Mouse (Mus musculus): ENCODE data around the gene Eif4a1.

The Eif4a1 gene

DNA sequence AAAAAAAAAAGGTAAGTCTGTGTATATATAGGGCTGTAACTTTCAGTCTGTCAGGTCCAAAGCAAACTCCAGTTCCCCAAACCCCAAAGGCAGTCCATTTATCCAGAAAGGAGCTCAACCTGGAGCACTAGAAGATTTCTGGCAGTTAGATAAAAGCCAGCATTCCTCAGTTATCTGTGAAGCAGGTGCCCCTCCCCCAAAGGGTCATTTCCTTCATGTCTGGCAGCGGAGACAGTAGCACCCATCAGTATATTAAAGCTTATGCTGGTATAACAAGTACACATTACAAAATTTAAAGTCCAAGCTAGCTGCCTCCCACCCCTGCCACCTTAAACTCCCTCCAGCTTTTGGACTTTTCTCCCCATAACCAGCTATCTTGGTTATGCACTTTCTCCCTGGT is 27.4 kb upstream of the Eif4a1 start:
- no peak for DNase-seq (ENCODE audit: low read depth)

DNA sequence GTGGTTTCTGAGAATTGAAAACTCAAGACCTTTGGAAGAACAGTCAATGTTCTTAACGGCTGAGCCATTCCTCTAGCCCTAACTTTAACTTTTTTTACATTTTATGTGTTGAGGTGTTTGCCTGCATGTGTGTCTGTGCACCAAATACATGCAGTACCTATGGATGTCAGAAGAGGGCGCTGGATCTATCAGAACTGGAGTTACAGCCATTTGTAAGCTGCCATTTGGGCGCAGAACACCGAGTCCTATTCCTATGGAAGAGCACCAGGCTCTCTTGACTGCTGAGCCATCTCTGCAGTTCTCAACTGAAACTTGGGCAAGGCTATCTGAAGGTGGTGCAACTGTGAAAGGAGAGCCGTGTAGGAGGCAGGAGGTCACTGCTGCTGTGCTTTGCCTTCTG is 26.4 kb upstream of the Eif4a1 start:
- no peak for DNase-seq (ENCODE audit: low read depth)

DNA sequence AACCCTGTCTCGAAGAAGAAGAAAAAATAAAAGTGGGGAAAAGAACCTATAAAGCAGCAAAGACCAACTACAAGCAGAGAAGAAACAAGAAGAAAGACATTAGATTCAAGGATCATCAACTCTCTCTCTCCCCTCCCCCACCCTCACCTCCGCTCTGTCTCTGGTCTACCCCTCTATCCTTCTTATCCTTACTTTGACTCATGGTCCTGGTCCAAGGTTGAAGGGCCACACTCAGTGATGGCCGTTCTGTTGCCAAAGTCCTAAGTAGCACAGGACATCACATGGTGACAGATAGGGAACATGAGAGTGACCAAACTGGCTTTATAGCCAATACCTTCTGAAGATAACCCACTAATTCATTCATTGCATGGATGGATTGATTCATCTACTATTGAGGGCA is 25.2 kb upstream of the Eif4a1 start:
- no peak for DNase-seq (ENCODE audit: low read depth)

DNA sequence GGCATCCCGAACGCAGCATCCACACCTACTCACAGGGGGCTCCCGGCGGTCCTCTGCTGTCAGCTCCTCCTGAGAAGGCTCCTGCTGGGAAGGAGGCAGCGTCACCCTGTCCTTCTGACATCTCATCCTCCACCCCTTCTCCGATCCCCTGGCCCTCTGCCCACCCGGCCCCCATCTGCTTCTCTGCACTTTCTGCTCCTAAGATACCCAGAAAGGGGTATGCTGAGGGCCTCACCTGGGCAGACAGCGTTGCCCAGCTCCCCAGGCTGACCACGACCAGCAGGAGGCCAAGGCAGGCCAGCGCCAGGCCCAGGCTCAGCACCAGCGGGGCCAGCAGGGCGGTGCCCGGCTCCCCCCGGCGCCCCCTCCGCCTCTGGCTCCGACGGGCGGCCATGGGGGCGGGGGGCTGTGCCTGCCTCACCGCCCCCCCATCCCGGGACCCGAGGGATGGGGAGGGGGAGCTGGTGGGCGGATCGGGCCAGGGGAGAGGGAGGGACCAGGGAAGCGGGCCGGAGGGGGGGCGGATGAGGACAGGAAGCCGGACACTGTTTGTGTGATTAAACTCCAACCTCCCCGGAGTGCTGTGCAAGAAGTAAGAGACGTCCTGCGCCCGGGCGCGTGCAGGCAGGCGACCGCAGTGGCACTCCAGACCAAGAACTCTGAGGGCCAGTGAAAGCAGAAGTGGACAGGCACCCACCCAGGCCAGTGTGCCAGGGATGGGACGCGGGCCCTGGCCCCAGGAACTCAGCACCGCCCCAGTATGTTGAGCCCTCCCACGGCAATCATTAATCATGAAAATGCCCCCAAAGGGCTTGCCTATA is 23.3 kb upstream of the Eif4a1 start, which contains the start of the genes Tnfsf12 and Tnfsfm13:
TSS of gene Tnfsf12 (minus strand) at position 489 of the 821 bp plus-strand sequence.
TSS of gene Tnfsfm13 (minus strand) at position 738 of the 821 bp plus-strand sequence.
- no peak for DNase-seq (ENCODE audit: low read depth)

DNA sequence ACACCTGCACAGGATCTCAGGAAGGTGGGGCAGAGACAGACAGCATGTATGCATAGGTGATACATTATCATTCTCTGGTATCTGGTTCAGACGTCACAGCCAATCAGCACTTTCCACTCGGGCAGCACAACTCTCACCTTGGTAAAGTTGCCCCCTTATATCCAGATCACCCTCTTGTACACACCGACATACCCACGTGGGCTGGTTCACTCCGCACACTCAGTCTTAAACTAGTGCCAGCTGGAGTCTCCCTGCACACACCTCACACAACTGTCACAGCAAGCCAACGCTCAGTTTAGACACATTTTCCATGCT is 22.8 kb upstream of the Eif4a1 start:
- no peak for DNase-seq (ENCODE audit: low read depth)

DNA sequence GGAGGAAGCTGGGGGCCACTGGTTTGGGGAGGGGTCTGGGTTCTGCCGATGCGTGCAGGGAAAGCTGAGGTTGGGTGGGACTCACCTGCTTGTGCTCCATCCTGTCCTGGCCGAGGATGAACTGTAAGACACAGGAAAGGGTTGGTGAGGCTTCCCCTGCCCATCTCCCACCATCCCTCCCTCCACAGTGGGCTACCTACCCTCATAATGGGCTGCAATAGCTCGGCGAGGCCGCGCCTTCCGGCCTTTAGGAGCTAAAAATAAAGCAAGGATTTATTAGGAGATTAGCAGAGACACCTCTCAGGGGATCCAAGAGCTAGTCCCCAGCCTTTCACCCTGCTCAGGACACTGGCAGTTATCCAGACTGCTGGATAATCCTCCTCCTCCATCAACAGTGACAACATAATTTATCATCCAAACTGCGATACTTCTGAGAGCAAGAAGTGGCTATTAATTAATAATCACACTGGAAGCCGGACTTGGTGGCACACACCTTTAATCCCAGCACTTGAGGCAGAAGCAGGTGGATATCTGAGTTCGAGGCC is 21.3 kb upstream of the Eif4a1 start:
- no peak for DNase-seq (ENCODE audit: low read depth)

DNA sequence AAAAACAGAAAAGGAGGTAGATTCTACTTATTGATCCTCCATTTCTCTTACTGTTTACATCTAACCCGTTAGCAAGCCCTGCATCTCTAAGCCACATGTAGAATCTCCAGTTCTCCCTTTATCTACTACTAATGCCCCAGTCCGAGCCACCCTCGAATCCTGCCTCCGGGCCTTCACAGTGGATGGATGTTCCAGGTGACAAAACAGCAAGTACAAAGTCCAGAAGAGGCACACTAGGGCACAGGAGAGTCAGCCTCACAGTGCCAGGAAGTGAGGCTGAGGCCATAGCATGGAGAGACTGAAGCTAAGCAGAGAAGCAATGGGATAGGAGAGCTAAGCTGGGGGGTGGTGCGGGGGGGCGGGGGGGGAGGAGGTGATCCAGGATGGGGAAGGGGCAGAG is 20.6 kb upstream of the Eif4a1 start:
- DNase-seq (ENCODE audit: low read depth), result no peak

DNA sequence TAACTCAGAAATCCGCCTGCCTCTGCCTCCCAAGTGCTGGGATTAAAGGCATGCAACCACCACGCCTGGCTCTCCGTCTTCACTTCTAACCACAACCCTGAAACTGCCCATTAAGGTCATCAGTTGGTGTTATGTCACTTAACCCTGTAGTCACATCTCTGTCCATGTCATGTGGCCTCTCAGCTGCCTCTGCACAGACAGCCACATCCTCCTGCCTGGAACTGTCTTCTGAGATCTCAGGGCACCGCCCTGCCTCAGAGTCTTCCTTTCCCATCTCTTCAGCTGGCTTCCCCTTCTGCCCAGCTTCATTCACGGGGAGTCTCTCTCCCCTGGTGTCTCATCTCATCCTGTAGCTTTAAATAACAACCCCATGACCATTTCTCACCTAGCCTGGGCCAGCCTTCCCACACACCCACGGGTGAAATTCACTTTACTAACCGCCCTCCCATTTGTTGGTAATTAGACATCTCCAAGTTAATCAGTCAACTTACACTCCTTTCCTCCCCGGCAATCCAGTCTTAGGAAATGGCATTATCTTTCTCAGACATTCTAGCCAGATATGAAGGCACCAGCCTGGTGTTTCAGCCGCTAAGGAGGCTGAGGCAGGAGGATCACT is 20.1 kb upstream of the Eif4a1 start:
- no peak for DNase-seq (ENCODE audit: low read depth)

DNA sequence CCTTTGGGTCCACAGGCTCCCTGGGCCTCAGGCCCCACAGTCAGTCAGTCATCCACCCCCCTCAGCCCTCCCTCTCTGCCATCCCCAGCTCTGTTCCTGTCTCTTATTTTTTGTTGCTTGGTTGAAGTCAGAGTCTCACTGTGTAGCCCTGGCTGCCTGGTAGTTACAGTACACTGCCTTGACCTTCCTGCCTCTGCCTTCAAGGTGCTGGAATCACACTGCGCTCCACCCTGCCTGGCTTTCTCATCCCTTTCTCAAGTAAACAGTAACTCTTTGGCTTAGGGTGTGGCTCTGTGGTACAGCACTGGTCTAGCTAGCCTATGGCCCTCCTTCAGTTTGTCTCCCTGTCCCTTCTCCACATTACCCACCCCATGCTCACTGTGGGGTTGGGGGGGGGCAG is 17.7 kb upstream of the Eif4a1 start:
- DNase-seq (ENCODE audit: low read depth), result no peak

DNA sequence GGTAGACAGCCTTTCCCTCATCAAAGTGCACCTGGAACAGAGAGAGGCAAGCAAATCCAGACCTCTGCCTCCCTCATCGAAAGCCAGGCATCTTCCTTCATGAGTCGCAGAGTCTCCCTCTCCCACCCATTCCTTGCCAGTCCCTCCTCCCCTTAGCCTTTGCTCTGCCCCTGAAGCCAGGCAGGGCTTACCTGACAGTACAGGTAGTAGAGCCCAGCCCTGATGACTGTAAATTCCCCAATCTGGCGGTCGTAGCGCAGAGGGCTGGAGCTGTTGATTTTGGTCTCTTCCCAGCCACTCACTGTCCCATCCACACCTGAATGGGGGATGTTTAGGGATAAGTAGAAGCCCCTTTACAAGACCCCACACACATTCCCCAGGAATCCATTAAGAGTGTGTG is 14.8 kb upstream of the Eif4a1 start:
- no peak for DNase-seq (ENCODE audit: low read depth)

DNA sequence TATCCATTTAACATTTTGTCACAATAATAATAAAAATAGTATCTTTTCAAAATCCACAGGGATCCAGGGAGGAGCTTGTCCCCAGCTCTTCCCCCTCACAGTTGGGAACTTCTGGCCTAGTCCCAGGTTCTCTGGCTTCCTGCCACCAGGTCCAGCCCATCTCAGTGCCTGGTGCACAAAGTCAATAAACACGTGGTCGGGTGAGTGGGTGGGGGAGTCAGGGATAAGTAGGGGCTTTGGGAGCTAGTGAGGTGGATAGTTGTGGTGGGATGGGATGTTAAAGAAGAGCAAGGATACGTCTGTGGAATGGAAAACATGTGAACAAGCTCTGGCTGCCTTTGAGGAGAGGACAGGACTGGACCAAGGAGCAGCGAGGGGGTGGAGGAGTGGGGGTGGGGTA is 14.2 kb upstream of the Eif4a1 start:
- no peak for DNase-seq (ENCODE audit: low read depth)

DNA sequence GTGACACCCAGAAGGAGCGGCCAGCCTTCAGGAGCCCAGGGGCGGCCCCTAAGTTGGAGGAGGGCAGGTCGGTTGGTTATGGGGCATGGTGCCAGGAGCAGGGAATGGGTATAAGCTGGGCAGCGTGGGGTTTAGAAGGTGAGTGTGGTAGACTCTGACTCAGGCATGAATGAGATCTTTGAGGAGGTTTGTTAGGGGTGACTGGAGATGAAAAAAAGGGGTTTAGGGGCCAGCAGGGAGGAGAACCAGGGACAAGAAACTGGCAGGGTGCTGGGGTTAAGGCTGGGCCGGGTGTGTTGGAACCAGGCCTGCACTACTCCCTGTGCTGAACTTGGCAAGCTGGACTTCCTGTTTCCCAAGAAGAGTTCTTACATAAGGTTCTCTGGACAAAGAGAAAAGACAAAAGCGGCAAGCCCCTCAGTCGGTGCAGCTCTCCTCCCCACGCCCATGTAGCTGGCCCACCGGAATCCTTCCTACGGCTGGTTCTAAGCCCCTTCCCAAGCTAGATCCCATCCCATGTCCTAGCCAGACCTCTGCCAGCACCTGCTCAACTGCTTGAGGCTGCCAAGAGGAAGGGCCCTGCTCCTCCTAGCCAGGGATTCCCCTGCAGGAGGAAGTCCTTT is 13.4 kb upstream of the Eif4a1 start, which contains the start of gene Tnfsf13:
TSS of gene Tnfsf13 (minus strand) at position 259 of the 623 bp plus-strand sequence.
- DNase-seq (ENCODE audit: low read depth), result no peak

DNA sequence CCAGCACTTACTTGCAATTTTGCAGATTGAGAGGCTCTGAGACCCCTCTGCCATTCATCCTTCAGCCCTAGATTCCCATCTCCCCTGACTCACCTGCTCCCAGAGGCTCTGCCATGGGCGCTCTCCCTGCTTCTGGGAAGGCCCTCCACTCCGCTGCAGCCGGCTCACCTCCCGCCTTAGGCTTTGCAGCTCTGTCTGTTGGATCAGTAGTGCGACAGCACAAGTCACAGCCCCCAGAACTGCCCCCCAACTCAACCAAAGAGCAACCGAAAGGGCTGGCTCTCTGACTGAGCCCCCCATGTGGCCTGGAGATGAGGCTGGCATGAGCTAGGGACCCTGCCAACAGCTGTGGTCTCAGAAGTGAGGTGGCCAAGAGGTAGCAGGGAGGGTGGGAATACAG is 12.7 kb upstream of the Eif4a1 start:
- no peak for DNase-seq (ENCODE audit: low read depth)

DNA sequence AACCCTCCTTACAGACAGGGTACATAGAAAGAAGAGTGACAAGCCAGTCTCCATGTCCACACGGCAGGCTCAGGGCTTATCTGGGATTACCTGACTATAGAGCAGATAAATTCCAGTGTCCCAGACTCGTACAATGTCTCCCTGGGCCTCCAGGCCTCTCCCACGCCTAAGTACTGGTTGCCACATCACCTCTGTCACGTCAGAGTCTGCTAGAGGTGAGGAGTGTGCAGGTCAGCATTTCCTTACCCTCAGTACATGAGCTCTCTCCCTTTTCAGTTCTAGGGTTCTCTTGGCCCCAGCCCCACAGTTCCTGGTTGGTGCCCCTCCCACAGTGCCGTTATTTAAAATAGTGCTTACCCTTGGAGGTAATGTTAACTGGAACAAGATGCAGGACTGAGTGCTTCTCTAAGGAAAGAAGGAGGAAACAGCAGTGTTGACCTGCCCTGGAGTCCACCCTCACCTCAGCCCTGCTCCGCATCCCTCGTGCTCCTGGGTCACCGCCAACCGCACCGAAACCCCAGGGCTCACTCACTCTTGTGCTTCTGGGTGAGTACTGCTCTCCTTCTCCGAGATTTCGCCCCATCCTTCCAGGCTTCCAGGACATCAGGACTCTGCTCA is 12.0 kb upstream of the Eif4a1 start:
- DNase-seq (ENCODE audit: low read depth), result no peak

DNA sequence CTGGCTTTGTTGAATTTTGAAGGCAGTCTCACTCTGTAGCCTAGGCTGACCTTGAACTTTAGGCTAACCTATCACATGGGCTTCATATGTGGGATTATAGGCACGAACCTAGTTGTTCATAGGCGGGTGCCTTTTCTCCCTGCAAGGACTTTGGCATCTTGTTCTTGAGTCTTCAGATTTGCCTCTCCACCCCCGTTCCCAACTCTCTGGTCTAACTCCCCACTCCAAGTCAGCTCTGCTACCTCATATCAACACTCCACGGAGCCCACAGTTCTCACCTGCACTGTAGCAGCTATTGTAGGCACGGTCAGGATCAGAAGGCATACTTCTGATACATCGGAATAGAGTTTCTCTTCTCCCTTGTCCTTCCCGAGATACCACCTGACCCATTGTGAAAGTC is 11.4 kb upstream of the Eif4a1 start:
- DNase-seq (ENCODE audit: low read depth), result no peak

DNA sequence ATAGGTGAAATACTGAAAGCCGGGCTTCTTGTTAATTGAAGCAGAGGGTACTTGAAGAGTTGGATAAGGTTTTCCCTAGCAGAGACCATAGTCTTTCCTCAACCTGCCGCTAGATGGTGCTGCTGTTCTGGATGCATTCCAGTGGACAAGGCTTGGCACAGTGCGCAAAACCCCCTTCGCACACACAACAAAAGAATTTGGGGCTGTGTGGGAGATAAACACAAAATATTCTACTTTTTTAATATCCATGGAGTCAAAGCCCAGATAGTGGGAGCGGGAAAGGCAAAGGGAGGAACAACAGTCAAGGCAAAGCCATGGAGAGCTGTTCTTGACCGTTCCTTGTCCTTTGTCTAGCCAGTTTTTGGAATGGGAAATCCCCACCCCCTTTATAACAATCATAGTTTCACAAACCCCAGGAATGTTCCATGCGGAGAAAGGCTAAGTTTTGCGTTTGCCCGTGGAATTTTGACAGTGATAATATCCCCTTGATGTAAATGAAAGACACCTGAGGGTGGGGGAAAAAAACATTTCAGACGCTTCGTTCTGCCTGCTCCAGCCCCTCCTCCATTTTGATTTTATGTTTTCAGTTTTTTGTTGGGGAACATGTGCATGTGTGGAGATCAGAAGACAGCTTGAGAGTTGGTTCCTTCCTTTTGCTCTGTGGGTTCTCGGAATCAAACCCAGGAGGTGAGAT is 10.8 kb upstream of the Eif4a1 start:
- peak; percentile 93 for DNase-seq (ENCODE audit: low read depth)

DNA sequence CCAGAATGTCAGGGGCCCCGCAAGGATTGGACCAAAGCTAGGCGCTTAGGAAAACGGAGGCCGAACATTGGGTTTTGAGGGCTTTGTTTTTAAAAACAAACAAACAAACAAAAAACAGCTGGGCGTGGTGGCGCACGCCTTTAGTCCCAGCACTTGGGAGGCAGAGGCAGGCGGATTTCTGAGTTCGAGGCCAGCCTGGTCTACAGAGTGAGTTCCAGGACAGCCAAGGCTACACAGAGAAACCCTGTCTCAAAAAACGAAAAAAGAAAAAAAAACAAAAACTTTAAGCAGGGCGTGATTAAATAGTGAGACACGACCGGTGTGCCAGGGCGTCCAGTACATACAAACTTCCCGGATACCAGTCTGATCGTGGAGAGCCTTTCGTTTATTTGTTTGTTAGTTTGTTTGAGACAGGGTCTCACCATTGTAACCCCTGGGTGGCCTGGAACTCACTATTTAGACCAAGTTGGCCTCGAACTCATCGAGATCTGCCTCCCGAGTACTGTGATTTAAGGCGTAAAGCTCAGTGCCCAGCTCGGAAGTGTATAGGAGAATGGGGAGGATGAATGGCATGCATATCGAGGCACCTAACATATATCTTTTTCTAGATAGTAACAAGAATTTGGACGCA is 10.1 kb upstream of the Eif4a1 start:
- no peak for DNase-seq (ENCODE audit: low read depth)

DNA sequence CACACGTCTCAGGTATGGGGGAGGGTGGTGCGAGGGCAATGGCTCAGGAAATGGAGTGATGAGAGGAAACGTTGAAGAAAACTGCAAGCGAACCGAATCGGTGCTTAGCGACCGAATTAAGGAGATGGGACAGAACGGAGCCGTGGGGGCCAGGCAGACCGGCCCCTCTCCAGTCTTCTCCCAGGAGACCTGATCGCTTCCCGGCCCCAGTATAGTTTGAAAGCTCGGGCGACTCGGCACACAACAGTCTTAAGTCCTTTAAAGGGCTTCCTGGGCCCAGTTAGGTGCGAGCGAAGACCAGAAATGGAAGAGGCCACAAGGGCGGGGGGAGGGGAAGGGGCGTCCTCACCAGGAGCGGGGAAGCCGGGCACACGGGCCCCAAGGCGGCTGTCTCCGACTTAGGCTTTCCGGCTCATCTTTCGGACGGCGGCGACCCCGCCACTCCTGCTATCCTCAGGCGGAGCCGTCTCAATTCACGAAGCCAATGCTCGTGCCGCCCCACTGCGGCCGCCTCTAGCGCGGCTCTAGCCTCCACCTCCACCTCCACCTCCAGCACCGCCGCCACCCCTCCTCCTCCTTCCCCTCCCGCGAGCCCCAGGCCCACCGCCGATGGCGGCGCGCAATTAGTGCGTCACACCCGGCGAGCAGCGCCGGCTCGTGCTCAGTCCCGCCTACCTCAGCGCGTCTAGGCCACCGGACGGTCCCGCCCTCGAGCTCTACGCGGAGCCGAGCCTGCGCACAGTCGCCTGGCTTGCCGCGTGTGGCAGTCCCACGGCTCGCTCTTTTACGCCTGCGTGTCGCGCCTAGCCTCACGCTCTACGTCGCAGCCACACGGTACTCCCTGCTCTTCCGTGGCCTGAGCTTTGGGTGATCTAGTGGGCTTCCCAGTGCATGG is 9.3 kb upstream of the Eif4a1 start, which contains the start of gene Senp3:
TSS of gene Senp3 (minus strand) at position 771 of the 895 bp plus-strand sequence.
- peak; percentile 98 for DNase-seq (ENCODE audit: low read depth)

DNA sequence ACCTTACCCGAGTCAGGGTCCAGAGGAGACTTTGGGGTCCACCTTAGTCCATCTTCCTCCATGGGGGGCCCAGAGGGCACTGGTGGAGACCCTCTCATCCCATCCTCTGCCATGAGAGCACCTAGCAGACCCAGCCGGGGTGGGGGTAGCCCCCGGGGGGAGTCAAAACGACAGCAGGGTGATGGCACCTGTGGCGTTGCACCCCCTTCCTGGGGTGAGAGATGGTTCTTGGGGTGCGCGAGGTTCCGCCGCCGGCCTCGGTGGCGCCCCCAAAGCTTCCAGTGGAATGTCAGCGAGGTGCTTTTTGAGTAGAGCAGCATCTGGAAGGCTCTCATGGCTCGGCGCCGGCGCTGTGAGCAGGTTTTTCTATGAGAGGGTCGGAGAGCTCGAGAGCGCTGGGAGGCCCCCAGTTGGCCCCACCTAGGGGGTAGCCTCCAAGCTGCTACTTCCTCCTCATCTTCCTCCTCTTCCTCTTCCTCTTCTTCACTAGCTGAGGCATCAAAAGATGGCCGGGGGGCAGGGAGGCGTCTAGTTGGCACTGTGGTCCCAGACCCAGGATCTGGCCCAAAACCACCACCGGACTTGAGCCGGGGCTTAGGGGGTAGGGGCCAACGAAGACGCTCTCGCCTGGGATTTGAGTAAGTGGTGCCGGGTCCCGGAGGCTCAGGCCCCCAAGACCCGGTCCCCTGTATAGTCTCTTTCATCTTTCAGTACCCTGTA is 8.1 kb upstream of the Eif4a1 start:
- no peak for DNase-seq (ENCODE audit: low read depth)

DNA sequence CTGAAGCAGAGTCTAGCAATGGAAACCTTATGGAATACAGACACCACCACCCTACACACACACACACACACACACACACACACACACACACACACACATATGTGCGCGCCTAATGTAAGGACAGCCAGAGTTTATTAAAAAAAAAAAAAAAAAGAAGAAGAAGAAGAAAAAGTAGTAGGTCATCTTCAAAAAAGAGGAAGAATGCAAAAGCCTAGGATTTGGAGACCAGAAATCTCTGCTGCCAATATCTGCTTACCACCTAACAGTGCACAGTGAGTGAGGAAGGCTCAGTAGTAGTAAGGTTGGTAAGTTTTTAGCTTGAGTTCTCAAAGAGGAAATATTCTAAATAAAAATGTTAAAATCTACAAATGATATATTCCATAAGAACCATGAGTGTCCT is 6.9 kb upstream of the Eif4a1 start:
- DNase-seq (ENCODE audit: low read depth), result no peak
